Mouse (Mus musculus) limb, embryonic 14.5 days (tissue): ENCODE results near the gene Lpcat3. TPM values are rescaled to one million over a fixed set of nuclear protein-coding genes. Genes with fewer than 3 reads are reported as not detected.

Experiments
- ATAC-seq: fragments of 200-750 bp; cut with Nextera tagmentation; 2 replicates; pipeline ENCODE4 v1.8.0; 2017; ENCODE audit warnings: low read depth, moderate number of reproducible peaks, moderate TSS enrichment; ENCODE audit not compliant: low FRiP score
- DNase-seq: peaks from one replicate; pipeline ENCODE4 v3.0.0-alpha.2; 2015; ENCODE audit warnings: low spot score
- H3K27ac ChIP-seq: fragments of 300-500 bp; sonication (generic); replicated peaks from 2 replicates; pipeline ENCODE4 v1.5.1; 2014; ENCODE audit warnings: low read depth, mild to moderate bottlenecking, low read length, moderate library complexity, mixed read lengths
- H3K27me3 ChIP-seq: fragments of 300-500 bp; sonication (generic); 2 replicates; pipeline ENCODE4 v1.6.1; 2014; ENCODE audit warnings: low read length, mixed read lengths; ENCODE audit not compliant: control insufficient read depth, insufficient read depth
- H3K36me3 ChIP-seq: fragments of 300-500 bp; sonication (generic); 2 replicates; pipeline ENCODE4 v1.6.1; 2014; ENCODE audit warnings: mild to moderate bottlenecking, low read length, moderate library complexity, mixed read lengths; ENCODE audit not compliant: control insufficient read depth, insufficient read depth
- H3K4me1 ChIP-seq: fragments of 300-500 bp; sonication (generic); 2 replicates; pipeline ENCODE4 v1.6.1; 2014; ENCODE audit warnings: antibody characterized with exemption, low read length, mixed read lengths; ENCODE audit not compliant: control insufficient read depth, insufficient read depth
- H3K4me2 ChIP-seq: fragments of 300-500 bp; sonication (generic); replicated peaks from 2 replicates; pipeline ENCODE4 v1.6.1; 2014; ENCODE audit warnings: low read depth, mild to moderate bottlenecking, low read length, moderate library complexity; ENCODE audit not compliant: severe bottlenecking
- H3K4me3 ChIP-seq: fragments of 300-500 bp; sonication (generic); replicated peaks from 2 replicates; pipeline ENCODE4 v1.5.1; 2014; ENCODE audit warnings: low read length
- H3K9ac ChIP-seq: fragments of 300-500 bp; sonication (generic); 2 replicates; pipeline ENCODE4 v1.6.1; 2014; ENCODE audit warnings: mild to moderate bottlenecking, low read depth, low read length, moderate library complexity; ENCODE audit not compliant: severe bottlenecking
- H3K9me3 ChIP-seq: fragments of 300-500 bp; sonication (generic); 2 replicates; pipeline ENCODE4 v1.6.1; 2016; ENCODE audit warnings: low read length; ENCODE audit not compliant: control insufficient read depth
- POLR2A ChIP-seq: fragments of 200-500 bp; IDR thresholded peaks from 2 replicates; pipeline ENCODE4 v1.8.0; 2012; ENCODE audit warnings: inconsistent platforms, mild to moderate bottlenecking, moderate library complexity, borderline replicate concordance; ENCODE audit not compliant: insufficient read depth, insufficient read length; ENCODE audit errors: extremely low read depth
- WGBS: fragments of 180-500 bp; shearing (Covaris S2); extraction: QIAGEN DNeasy Blood & Tissue Kit; methylation state at CpG from one replicate; pipeline ENCODE4 v1.1.7; 2014; 5-methylcytosine and 5-hydroxymethylcytosine counted together
- polyA plus RNA-seq, 2 experiments: library from polyadenylated mRNA; depleted of rRNA in 1 of 2; stranded (reverse) in 1 of 2; unstranded in 1 of 2; fragments of >200 nt; fragmentation: Nextera tagmentation in 1 of 2; extraction: Ambion mirVana in 1 of 2; gene quantifications; 2 replicates each; pipeline versions ENCODE4 v1.2.1 to v1.2.3; 2012 to 2014

Gene Lpcat3
- polyA plus RNA-seq, 2 experiments: 49.3 to 80.8 TPM

GRCm38 (mm10) chr6:124739231-124739796 is 76.5 kb downstream of the Lpcat3 start:
- WGBS: 87% methylated on average over 10 of the region's 10 CpGs
- no peaks in the 10 kb centered on the region for H3K27me3 ChIP-seq
- no peak overlapping the region; the same call in 1 of the 2 replicates for H3K9ac ChIP-seq
- no peaks in the 10 kb centered on the region for H3K9me3 ChIP-seq
- TF ChIP-seq POLR2A: no peak
- H3K4me3 ChIP-seq: no peak overlapping the region
- H3K4me2 ChIP-seq: peak overlapping the region; percentile 65; the same call in 1 of the 2 replicates
- ATAC-seq: no peak
- no peak overlapping the region for H3K27ac ChIP-seq
- DNase-seq: no peak
- H3K36me3 ChIP-seq: peaks cover 21% of the 10 kb centered on the region
- H3K4me1 ChIP-seq: peaks cover 7% of the 10 kb centered on the region

- peaks cover 11% of the 10 kb centered on the region for H3K4me1 ChIP-seq
- peak overlapping the region; percentile 65 for H3K4me2 ChIP-seq
- WGBS: under 1% methylated on average over 26 of the region's 29 CpGs
- H3K36me3 ChIP-seq: peaks cover 31% of the 10 kb centered on the region
- peak overlapping the region; percentile 97 for H3K27ac ChIP-seq
- H3K9ac ChIP-seq: peak overlapping the region; percentile 78
- DNase-seq: peak; percentile 74
- no peak for TF ChIP-seq POLR2A
- no peaks in the 10 kb centered on the region for H3K9me3 ChIP-seq
- ATAC-seq: peak; percentile 1
- peak overlapping the region; percentile 60 for H3K4me3 ChIP-seq
- H3K27me3 ChIP-seq: no peaks in the 10 kb centered on the region
These were observed 77.5 kb downstream of the Lpcat3 start for GRCm38 (mm10) chr6:124740211-124740887.

GRCm38 (mm10) chr6:124740888-124741761 is 78.3 kb downstream of the Lpcat3 start, which contains the start of gene Grcc10:
Gene Grcc10 (minus strand): TSS chr6:124741374.
- H3K4me1 ChIP-seq: peaks cover 14% of the 10 kb centered on the region
- ATAC-seq: peak; percentile 86
- peak within 1 kb of the TSS; percentile 78 for H3K9ac ChIP-seq
- H3K4me3 ChIP-seq: peak within 1 kb of the TSS; percentile 60
- peak within 1 kb of the TSS; percentile 97 for H3K27ac ChIP-seq
- H3K27me3 ChIP-seq: no peaks in the 10 kb centered on the region
- WGBS: under 1% methylated on average over 41 of the region's 41 CpGs
- peak; percentile 92; the same call in 1 of the 2 replicates for TF ChIP-seq POLR2A
- H3K4me2 ChIP-seq: peak within 1 kb of the TSS; percentile 65
- peak; percentile 96 for DNase-seq
- no peaks in the 10 kb centered on the region for H3K9me3 ChIP-seq
- H3K36me3 ChIP-seq: peaks cover 31% of the 10 kb centered on the region

GRCm38 (mm10) chr6:124741842-124742241 is 79.0 kb downstream of the Lpcat3 start:
- TF ChIP-seq POLR2A: no peak
- 70% methylated on average over 3 of the region's 3 CpGs for WGBS
- H3K4me1 ChIP-seq: peaks cover 20% of the 10 kb centered on the region
- DNase-seq (no peak), ATAC-seq (no peak)
- peak overlapping the region; percentile 78 for H3K9ac ChIP-seq
- H3K4me2 ChIP-seq: peak overlapping the region; percentile 65
- peak overlapping the region; percentile 97 for H3K27ac ChIP-seq
- no peaks in the 10 kb centered on the region for H3K9me3 ChIP-seq
- H3K4me3 ChIP-seq: peak overlapping the region; percentile 60
- peaks cover 36% of the 10 kb centered on the region for H3K36me3 ChIP-seq
- no peaks in the 10 kb centered on the region for H3K27me3 ChIP-seq

- Histone ChIP-seq H3K4me2 (no peak overlapping the region), H3K27ac (no peak overlapping the region), H3K36me3 (peaks cover 47% of the 10 kb centered on the region), H3K4me1 (peaks cover 20% of the 10 kb centered on the region), H3K9ac (no peak overlapping the region), H3K4me3 (no peak overlapping the region), H3K9me3 (no peaks in the 10 kb centered on the region), H3K27me3 (no peaks in the 10 kb centered on the region)
- WGBS: 90% methylated on average over 14 of the region's 15 CpGs
- ATAC-seq: no peak
- DNase-seq: no peak
- TF ChIP-seq POLR2A: no peak
These were observed 80.2 kb downstream of the Lpcat3 start for GRCm38 (mm10) chr6:124742839-124743514.
